Mouse (Mus musculus): ENCODE measurements at regions not wholly inside any gene's neighbourhood (a gene's known extent, or its start where the extent isn't known, plus 50 kb on each side); places are given as distances from the start of the nearest gene placed in this dataset.

DNA sequence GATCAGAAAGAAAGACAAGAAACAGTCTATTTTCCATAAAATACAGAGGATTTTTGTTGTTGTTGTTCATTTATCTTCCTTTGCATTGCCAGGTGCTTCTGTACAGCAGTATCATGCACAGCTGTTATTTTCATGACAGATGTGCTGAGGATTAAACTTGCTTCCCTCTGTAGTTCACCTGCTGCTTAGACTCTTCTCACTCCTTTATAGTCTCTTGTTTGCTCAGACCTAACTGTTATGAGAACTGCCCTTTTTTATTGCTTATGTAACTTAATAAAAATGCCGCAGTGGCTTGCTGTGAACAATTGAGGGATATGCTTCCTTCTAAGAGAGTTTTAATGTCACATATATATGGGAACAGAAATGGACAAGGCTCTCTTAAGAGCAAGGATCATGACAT, 467.1 kb downstream of the Adcyap1 start:
- ATAC-seq (ENCODE audit: low FRiP score) (no peak), DNase-seq (ENCODE audit: low spot score) (no peak)
- Histone ChIP-seq H3K4me3 (replicated peaks; ENCODE audit: low read length) (no peak overlapping the region), H3K4me1 (replicated peaks; ENCODE audit: control insufficient read depth, insufficient read depth, low read length) (no peaks in the 10 kb centered on the region), H3K27me3 (ENCODE audit: control insufficient read depth, insufficient read depth, low read length) (no peaks in the 10 kb centered on the region), H3K9me3 (ENCODE audit: control insufficient read depth, low read length) (no peaks in the 10 kb centered on the region), H3K4me2 (replicated peaks) (no peak overlapping the region), H3K9ac (no peak overlapping the region), H3K27ac (no peak overlapping the region), H3K36me3 (replicated peaks; ENCODE audit: control insufficient read depth, insufficient read depth) (no peaks in the 10 kb centered on the region)
- WGBS = 92% methylated on average over 1 of the region's 1 CpGs

DNA sequence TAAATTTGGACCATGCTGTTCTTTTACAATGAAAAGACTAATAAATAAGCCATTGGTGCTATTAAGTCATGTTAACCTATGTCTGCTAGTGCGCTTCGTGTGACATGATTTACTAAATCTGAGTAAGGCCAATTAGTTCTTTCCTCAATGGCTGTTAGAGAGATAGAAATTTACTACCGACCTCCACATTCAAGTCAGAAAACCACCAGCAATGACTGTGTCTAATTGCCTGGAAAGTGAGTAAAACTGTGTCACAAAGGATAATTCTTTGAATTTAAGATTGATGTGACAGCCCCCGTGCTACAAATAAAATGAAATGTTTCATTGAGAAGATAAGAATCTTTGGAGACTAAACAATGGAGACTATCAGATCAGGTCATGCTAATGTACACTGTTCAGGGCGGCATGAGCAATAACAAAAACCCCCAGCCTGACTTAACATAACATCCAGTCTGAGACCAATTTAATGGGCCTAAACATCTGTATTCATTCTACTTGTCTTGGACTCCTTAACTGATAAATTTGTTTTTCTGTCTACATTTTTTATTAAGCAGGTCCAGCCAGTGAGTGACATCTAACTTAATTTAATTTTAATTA, 477.6 kb downstream of the Adcyap1 start:
- Histone ChIP-seq H3K36me3 (replicated peaks; ENCODE audit: control insufficient read depth, insufficient read depth) (no peaks in the 10 kb centered on the region), H3K27ac (no peak overlapping the region), H3K4me1 (replicated peaks; ENCODE audit: control insufficient read depth, insufficient read depth, low read length) (no peaks in the 10 kb centered on the region), H3K9me3 (ENCODE audit: control insufficient read depth, low read length) (no peaks in the 10 kb centered on the region), H3K4me2 (replicated peaks) (no peak overlapping the region), H3K27me3 (ENCODE audit: control insufficient read depth, insufficient read depth, low read length) (no peaks in the 10 kb centered on the region), H3K4me3 (replicated peaks; ENCODE audit: low read length) (no peak overlapping the region), H3K9ac (no peak overlapping the region)
- 25% methylated on average over 5 of the region's 5 CpGs for WGBS
- no peak for DNase-seq (ENCODE audit: low spot score)
- no peak for ATAC-seq (ENCODE audit: low FRiP score)

DNA sequence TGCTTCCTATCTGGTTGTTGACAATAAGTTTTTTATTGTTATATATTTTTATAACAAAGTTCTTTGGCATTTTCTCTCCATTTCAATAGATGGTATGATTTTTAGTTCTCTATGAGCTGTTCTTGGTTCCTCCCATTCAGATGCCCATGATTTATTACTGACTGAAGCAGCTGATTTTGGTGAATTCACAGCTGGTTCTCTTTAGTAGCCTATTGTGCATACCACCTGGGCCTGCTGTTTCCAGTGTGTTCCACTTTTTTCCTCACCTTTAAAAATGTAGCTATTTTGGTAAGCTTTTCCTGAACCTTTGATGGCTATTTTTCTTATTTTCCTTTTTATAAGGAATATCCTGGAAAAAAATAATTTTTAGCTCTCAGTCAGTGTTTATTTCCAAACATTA, 501.9 kb downstream of the Adcyap1 start:
- DNase-seq (ENCODE audit: low spot score) (no peak), ATAC-seq (ENCODE audit: low FRiP score) (no peak)
- H3K36me3 ChIP-seq (replicated peaks; ENCODE audit: control insufficient read depth, insufficient read depth) = no peaks in the 10 kb centered on the region
- no peaks in the 10 kb centered on the region for H3K9me3 ChIP-seq (ENCODE audit: control insufficient read depth, low read length)
- no peaks in the 10 kb centered on the region for H3K4me1 ChIP-seq (replicated peaks; ENCODE audit: control insufficient read depth, insufficient read depth, low read length)
- no peak overlapping the region for H3K4me2 ChIP-seq (replicated peaks)
- no peak overlapping the region for H3K27ac ChIP-seq
- no peak overlapping the region for H3K4me3 ChIP-seq (replicated peaks; ENCODE audit: low read length)
- H3K27me3 ChIP-seq (ENCODE audit: control insufficient read depth, insufficient read depth, low read length) = no peaks in the 10 kb centered on the region
- H3K9ac ChIP-seq = no peak overlapping the region

DNA sequence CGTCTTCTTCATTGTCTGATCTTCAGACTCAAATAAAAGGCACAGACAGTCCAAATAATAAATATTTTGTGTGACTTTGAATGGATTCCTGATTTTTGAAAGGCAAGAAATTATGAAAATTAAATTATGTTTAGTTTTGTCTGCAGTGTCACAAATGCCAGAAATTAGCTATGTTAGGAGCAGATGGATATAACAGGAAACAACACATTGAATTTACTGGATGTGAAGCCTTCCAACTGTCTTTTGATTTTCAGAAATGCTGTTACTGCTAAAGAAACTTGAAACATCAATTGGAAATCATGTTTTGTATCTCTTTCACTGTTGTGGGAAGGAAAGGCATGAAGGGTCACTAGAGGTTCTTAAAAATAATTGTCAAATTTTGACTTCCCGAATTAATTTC, 518.8 kb downstream of the Adcyap1 start:
- Histone ChIP-seq H3K4me2 (replicated peaks) (no peak overlapping the region), H3K27ac (no peak overlapping the region), H3K27me3 (ENCODE audit: control insufficient read depth, insufficient read depth, low read length) (no peaks in the 10 kb centered on the region), H3K4me3 (replicated peaks; ENCODE audit: low read length) (no peak overlapping the region), H3K9me3 (ENCODE audit: control insufficient read depth, low read length) (no peaks in the 10 kb centered on the region), H3K9ac (no peak overlapping the region), H3K36me3 (replicated peaks; ENCODE audit: control insufficient read depth, insufficient read depth) (no peaks in the 10 kb centered on the region), H3K4me1 (replicated peaks; ENCODE audit: control insufficient read depth, insufficient read depth, low read length) (no peaks in the 10 kb centered on the region)
- ATAC-seq (ENCODE audit: low FRiP score) (no peak), DNase-seq (ENCODE audit: low spot score) (no peak)
- 92% methylated on average over 2 of the region's 2 CpGs for WGBS

DNA sequence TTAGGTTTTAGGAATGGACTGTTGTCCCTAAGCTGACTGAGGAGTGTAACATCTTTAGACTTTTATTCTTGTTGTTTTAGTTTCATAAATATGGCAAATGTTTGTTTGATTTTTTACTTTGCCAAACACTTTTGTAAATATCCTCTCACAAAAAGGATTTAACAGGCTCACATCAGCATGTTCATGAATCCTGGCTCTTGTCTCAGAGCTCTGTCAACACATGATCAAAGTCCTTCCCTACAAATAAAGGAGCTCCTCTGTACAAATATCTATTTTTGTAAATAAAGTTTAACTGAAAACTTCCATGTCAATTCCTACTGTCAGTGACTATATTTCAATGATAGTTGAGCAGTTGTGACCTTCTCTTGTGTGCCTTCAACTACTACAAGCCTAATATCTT, 542.5 kb downstream of the Adcyap1 start:
- ATAC-seq (ENCODE audit: low FRiP score) (no peak), DNase-seq (ENCODE audit: low spot score) (no peak)
- Histone ChIP-seq H3K4me1 (replicated peaks; ENCODE audit: control insufficient read depth, insufficient read depth, low read length) (no peaks in the 10 kb centered on the region), H3K4me3 (replicated peaks; ENCODE audit: low read length) (no peak overlapping the region), H3K9ac (no peak overlapping the region), H3K4me2 (replicated peaks) (no peak overlapping the region), H3K27me3 (ENCODE audit: control insufficient read depth, insufficient read depth, low read length) (no peaks in the 10 kb centered on the region), H3K36me3 (replicated peaks; ENCODE audit: control insufficient read depth, insufficient read depth) (no peaks in the 10 kb centered on the region), H3K27ac (no peak overlapping the region), H3K9me3 (ENCODE audit: control insufficient read depth, low read length) (no peaks in the 10 kb centered on the region)

DNA sequence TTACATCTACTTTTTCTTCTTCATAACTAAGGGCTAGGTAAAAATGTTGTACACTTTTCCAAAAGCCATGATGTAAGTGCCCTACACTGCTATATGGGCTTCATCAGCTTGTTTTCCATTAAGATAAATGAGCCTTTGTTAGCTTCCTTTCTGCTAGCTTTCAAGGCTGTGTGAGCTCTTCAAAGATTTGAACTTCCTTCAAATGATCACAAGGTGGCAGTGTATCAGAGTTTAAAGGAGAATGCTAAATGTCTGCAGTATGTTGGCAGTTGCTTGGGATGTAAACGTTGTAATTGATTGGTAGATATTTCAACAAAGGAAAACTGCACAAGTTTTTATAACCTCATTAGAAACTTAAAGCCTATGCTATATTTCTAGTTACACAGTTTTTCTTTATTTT, 563.5 kb downstream of the Adcyap1 start:
- H3K27me3 ChIP-seq (ENCODE audit: control insufficient read depth, insufficient read depth, low read length) = no peaks in the 10 kb centered on the region

More for the DNA sequence above, 563.5 kb downstream of the Adcyap1 start:
- Histone ChIP-seq H3K36me3 (replicated peaks; ENCODE audit: control insufficient read depth, insufficient read depth) (no peaks in the 10 kb centered on the region), H3K4me1 (replicated peaks; ENCODE audit: control insufficient read depth, insufficient read depth, low read length) (no peaks in the 10 kb centered on the region), H3K27ac (no peak overlapping the region), H3K9me3 (ENCODE audit: control insufficient read depth, low read length) (no peaks in the 10 kb centered on the region), H3K4me2 (replicated peaks) (no peak overlapping the region), H3K4me3 (replicated peaks; ENCODE audit: low read length) (no peak overlapping the region), H3K9ac (no peak overlapping the region)
- 23% methylated on average over 1 of the region's 1 CpGs for WGBS
- DNase-seq (ENCODE audit: low spot score) (peak; percentile 42), ATAC-seq (ENCODE audit: low FRiP score) (peak; percentile 64; the same call in 1 of the 2 replicates)

Measured in hindbrain, embryonic 14.5 days (tissue).